Mouse (Mus musculus): ENCODE measurements around the gene Ell. TPM values are rescaled to one million over a fixed set of nuclear protein-coding genes. Genes with fewer than 3 reads are reported as not detected.

Ell gene
- polyA plus RNA-seq, 1 experiment: 12.7 TPM

DNA sequence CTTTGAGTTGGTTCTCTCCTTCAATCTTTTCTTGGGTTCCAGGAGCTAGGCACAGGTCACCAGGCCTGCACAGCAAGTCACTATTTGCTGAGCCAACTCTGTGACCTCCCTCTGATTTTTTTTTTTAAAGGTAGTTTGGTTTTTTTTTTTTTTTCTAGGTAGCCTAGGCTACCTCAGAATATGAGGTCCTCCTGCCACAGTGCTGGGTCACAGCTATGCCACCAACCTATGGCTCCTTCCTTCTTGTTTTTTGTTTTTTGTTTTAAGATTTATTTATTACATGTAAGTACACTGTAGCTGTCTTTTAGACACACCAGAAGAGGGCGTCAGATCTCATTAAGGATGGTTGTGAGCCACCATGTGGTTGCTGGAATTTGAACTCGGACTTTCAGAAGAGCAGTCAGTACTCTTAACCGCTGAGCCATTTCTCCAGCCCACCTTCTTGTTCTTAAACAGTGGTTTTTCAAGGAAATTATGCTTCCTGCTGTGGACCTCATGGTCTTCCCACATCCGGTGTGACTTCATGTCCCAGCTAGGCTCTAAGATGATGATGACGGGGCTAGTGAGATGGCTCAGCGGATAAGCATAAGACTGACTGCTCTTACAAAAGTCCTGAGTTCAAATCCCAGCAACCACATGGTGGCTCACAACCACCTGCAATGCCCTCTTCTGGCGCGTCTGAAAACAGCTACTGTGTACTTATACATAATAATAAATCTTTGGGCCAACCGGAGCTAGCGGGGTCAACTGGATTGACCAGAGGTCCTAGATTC lies 10.3 kb downstream of the Ell start:
- no peak overlapping the region for H3ac ChIP-seq (ENCODE audit: control insufficient read depth, insufficient read length)
- no peak overlapping the region for H3K4me3 ChIP-seq
- H3K27me3 ChIP-seq (ENCODE audit: control insufficient read depth, insufficient read depth, insufficient read length): no peaks in the 10 kb centered on the region
- H3K79me2 ChIP-seq (ENCODE audit: control insufficient read depth, insufficient read depth): peaks cover 85% of the 10 kb centered on the region
- no peak overlapping the region for H3K4me2 ChIP-seq (ENCODE audit: low read depth)
- TF ChIP-seq REST (IDR thresholded peaks at IDR 0.05; ENCODE audit: insufficient read depth, insufficient read length) (no peak), SRF (IDR thresholded peaks at IDR 0.05; ENCODE audit: control insufficient read depth, insufficient read length, low read depth) (no peak), TCF3 (IDR thresholded peaks at IDR 0.05; ENCODE audit: insufficient read length, low read depth) (no peak), POLR2A (IDR thresholded peaks at IDR 0.05; ENCODE audit: insufficient read length, low read depth) (no peak), MAX (IDR thresholded peaks at IDR 0.05; ENCODE audit: low read depth) (no peak), POLR2AphosphoS2 (IDR thresholded peaks at IDR 0.05; ENCODE audit: insufficient read length, low read depth) (no peak), MYOD1 (IDR thresholded peaks at IDR 0.05; ENCODE audit: control insufficient read depth in 1 of 3, insufficient read length in 2 of 3, low read depth in 2 of 3) (no peak), CEBPB (IDR thresholded peaks at IDR 0.05; ENCODE audit: insufficient read depth, poor library complexity, severe bottlenecking) (no peak), TCF12 (IDR thresholded peaks at IDR 0.05; ENCODE audit: insufficient read depth, poor library complexity, severe bottlenecking) (no peak), E2F4 (IDR thresholded peaks at IDR 0.05; ENCODE audit: insufficient read depth) (no peak), USF1 (IDR thresholded peaks at IDR 0.05; ENCODE audit: low read depth) (no peak), MYOG (IDR thresholded peaks at IDR 0.05; ENCODE audit: control insufficient read depth in 1 of 3, insufficient read depth in 1 of 3, insufficient read length in 2 of 3, low read depth in 2 of 3) (no peak)
- no peaks in the 10 kb centered on the region for H3K36me3 ChIP-seq (ENCODE audit: control insufficient read depth, insufficient read depth)

DNA sequence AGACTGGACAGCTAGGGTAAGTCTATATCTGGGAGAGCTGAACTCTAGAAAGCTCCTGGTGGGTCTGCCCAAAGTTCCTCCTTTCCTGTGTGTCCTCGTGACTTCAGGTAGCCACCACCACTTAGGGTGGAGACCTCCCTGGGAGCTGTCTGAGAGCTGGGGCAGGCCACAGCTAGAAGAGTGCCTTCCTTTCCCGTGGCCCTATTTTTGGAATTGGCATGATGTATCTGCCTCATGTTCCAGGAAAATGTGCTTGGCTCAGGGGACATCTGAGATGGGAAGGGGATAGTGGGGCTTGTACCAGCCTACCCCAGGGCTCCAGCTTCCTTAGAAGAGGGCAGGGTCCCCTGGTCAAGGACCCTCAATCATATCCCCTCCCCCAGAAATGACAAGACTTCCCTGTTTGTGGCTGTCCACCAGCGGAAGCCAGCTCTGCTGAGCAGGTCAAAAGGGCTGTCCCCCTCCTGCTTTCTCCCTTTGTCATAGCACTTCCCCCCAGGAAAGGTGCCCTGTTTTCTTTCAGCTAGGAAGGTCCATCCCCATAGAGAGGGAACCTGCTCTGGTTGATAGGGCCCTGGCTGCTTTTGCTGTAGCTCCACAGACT lies 12.4 kb downstream of the Ell start:
- H3ac ChIP-seq (ENCODE audit: control insufficient read depth, insufficient read length): no peak overlapping the region
- H3K79me2 ChIP-seq (ENCODE audit: control insufficient read depth, insufficient read depth): peaks cover 73% of the 10 kb centered on the region
- H3K4me2 ChIP-seq (ENCODE audit: low read depth): no peak overlapping the region
- no peaks in the 10 kb centered on the region for H3K36me3 ChIP-seq (ENCODE audit: control insufficient read depth, insufficient read depth)
- no peak overlapping the region for H3K4me3 ChIP-seq
- no peaks in the 10 kb centered on the region for H3K27me3 ChIP-seq (ENCODE audit: control insufficient read depth, insufficient read depth, insufficient read length)
- TF ChIP-seq POLR2A (IDR thresholded peaks at IDR 0.05; ENCODE audit: insufficient read length, low read depth): no peak
- TF ChIP-seq MAX (IDR thresholded peaks at IDR 0.05; ENCODE audit: low read depth): no peak
- TF ChIP-seq E2F4 (IDR thresholded peaks at IDR 0.05; ENCODE audit: insufficient read depth): no peak
- TF ChIP-seq TCF3 (IDR thresholded peaks at IDR 0.05; ENCODE audit: insufficient read length, low read depth): no peak
- TF ChIP-seq SRF (IDR thresholded peaks at IDR 0.05; ENCODE audit: control insufficient read depth, insufficient read length, low read depth): no peak
- TF ChIP-seq TCF12 (IDR thresholded peaks at IDR 0.05; ENCODE audit: insufficient read depth, poor library complexity, severe bottlenecking): no peak
- TF ChIP-seq POLR2AphosphoS2 (IDR thresholded peaks at IDR 0.05; ENCODE audit: insufficient read length, low read depth): no peak
- no peak for TF ChIP-seq USF1 (IDR thresholded peaks at IDR 0.05; ENCODE audit: low read depth)

DNA sequence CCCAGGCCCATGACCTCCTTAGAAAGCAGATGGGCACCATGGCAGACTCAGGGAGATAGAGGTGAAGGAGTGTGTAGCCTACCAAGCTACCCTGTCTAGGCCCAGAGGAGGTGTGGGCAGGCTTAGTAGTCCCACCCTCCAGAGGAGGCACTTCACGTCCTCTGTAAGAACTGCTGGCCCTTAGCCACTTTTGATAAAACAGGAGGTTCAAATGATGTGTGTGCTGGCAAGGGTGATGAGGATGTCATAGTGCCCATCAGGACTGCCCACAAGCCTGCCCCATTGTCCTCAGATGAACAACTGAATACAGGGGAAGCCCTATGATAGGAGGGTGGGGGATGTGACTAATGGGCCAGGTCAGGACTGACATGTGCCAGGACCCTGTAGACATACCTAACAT lies 13.6 kb downstream of the Ell start:
- Histone ChIP-seq H3K79me2 (ENCODE audit: control insufficient read depth, insufficient read depth) (peaks cover 64% of the 10 kb centered on the region), H3K4me2 (ENCODE audit: low read depth) (no peak overlapping the region), H3K27me3 (ENCODE audit: control insufficient read depth, insufficient read depth, insufficient read length) (no peaks in the 10 kb centered on the region), H3K4me3 (no peak overlapping the region), H3ac (ENCODE audit: control insufficient read depth, insufficient read length) (no peak overlapping the region), H3K36me3 (ENCODE audit: control insufficient read depth, insufficient read depth) (no peaks in the 10 kb centered on the region)
- TF ChIP-seq MAX (IDR thresholded peaks at IDR 0.05; ENCODE audit: low read depth) (no peak), REST (IDR thresholded peaks at IDR 0.05; ENCODE audit: insufficient read depth, insufficient read length) (no peak), MYOD1 (IDR thresholded peaks at IDR 0.05; ENCODE audit: control insufficient read depth in 1 of 3, insufficient read length in 2 of 3, low read depth in 2 of 3) (no peak), POLR2A (IDR thresholded peaks at IDR 0.05; ENCODE audit: insufficient read length, low read depth) (no peak), TCF12 (IDR thresholded peaks at IDR 0.05; ENCODE audit: insufficient read depth, poor library complexity, severe bottlenecking) (no peak), SRF (IDR thresholded peaks at IDR 0.05; ENCODE audit: control insufficient read depth, insufficient read length, low read depth) (no peak), POLR2AphosphoS2 (IDR thresholded peaks at IDR 0.05; ENCODE audit: insufficient read length, low read depth) (no peak), USF1 (IDR thresholded peaks at IDR 0.05; ENCODE audit: low read depth) (no peak), E2F4 (IDR thresholded peaks at IDR 0.05; ENCODE audit: insufficient read depth) (no peak), MYOG (IDR thresholded peaks at IDR 0.05; ENCODE audit: control insufficient read depth in 1 of 3, insufficient read depth in 1 of 3, insufficient read length in 2 of 3, low read depth in 2 of 3) (no peak), CEBPB (IDR thresholded peaks at IDR 0.05; ENCODE audit: insufficient read depth, poor library complexity, severe bottlenecking) (no peak), TCF3 (IDR thresholded peaks at IDR 0.05; ENCODE audit: insufficient read length, low read depth) (no peak)

DNA sequence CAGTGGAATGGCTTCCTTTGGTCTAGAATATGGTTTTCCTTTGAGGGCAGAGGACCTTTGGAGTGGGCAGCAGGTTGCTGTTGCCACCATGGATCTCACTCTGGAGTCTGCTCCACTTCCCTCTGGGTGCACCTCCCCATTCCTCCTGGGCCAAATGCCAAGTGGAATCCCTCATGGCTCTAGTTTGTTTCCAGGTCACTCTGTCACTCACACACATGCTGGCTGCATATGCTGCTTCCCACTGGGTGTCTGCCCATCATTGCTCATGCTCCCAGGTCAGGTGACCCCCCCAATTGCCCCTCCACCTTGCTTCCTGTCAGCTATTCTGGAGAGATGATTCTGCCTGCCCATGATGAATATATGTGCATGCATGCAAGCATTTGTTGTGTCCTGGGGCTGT lies 14.5 kb downstream of the Ell start:
- Histone ChIP-seq H3ac (ENCODE audit: control insufficient read depth, insufficient read length) (no peak overlapping the region), H3K36me3 (ENCODE audit: control insufficient read depth, insufficient read depth) (no peaks in the 10 kb centered on the region), H3K4me3 (no peak overlapping the region), H3K4me2 (ENCODE audit: low read depth) (no peak overlapping the region), H3K27me3 (ENCODE audit: control insufficient read depth, insufficient read depth, insufficient read length) (no peaks in the 10 kb centered on the region), H3K79me2 (ENCODE audit: control insufficient read depth, insufficient read depth) (peaks cover 62% of the 10 kb centered on the region)
- TF ChIP-seq MYOD1 (IDR thresholded peaks at IDR 0.05; ENCODE audit: control insufficient read depth in 1 of 3, insufficient read length in 2 of 3, low read depth in 2 of 3) (no peak), MYOG (IDR thresholded peaks at IDR 0.05; ENCODE audit: control insufficient read depth in 1 of 3, insufficient read depth in 1 of 3, insufficient read length in 2 of 3, low read depth in 2 of 3) (no peak), USF1 (IDR thresholded peaks at IDR 0.05; ENCODE audit: low read depth) (no peak), MAX (IDR thresholded peaks at IDR 0.05; ENCODE audit: low read depth) (no peak), POLR2AphosphoS2 (IDR thresholded peaks at IDR 0.05; ENCODE audit: insufficient read length, low read depth) (no peak), SRF (IDR thresholded peaks at IDR 0.05; ENCODE audit: control insufficient read depth, insufficient read length, low read depth) (no peak), TCF3 (IDR thresholded peaks at IDR 0.05; ENCODE audit: insufficient read length, low read depth) (no peak), E2F4 (IDR thresholded peaks at IDR 0.05; ENCODE audit: insufficient read depth) (no peak), CEBPB (IDR thresholded peaks at IDR 0.05; ENCODE audit: insufficient read depth, poor library complexity, severe bottlenecking) (no peak), POLR2A (IDR thresholded peaks at IDR 0.05; ENCODE audit: insufficient read length, low read depth) (no peak), TCF12 (IDR thresholded peaks at IDR 0.05; ENCODE audit: insufficient read depth, poor library complexity, severe bottlenecking) (no peak), REST (IDR thresholded peaks at IDR 0.05; ENCODE audit: insufficient read depth, insufficient read length) (no peak)
